Mouse (Mus musculus): ENCODE data around the gene Mecom.

DNA sequence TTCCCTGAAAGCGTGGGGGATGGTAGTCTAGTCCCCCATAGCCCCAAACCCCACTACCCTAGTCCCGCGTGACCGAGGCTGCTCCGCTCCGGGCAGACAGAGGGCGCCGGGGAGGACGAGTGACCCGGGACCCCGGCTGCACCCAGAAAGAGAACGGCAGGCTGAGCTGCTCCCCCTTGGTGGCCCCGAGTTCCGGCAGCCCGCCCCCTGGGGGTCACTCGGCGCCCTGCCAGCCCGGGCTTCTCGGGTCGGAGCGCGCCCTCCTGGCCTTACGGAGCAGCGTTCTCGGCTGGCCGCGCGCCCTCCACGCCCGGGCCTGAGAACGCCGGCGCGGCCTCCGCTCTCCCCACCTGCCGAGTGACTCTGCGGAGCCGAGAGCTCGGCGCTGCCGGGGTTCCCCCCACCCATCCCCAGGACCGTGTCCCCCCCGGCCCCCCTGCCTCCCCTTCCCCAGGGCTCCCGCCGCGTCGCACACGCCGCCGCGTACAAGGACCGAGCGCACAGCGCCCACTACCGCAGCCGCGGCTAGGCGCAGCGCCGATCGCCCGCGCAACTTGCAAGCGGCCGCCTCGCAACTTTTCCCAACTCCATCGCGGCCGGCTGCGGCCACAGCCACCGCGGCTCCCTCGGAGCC is 39.4 kb downstream of the Mecom start:
- peak; percentile 52; the same call in 1 of the 2 replicates for TF ChIP-seq CTCF (IDR thresholded peaks at IDR 0.05; ENCODE audit: borderline replicate concordance, insufficient read depth, low read length)
- peak; percentile 10 for TF ChIP-seq POLR2A (IDR thresholded peaks at IDR 0.05; ENCODE audit: low read depth, low read length)
